Mouse (Mus musculus) stomach, postnatal 0 days (tissue): ENCODE results near the gene Timm50.

Experiments used
- CTCF ChIP-seq: IDR thresholded peaks from 2 replicates; pipeline ENCODE4 v1.5.1; 2016; ENCODE audit warnings: antibody characterized with exemption, low read depth, mild to moderate bottlenecking, moderate library complexity
- EP300 ChIP-seq: optimal IDR thresholded peaks from 2 replicates; pipeline ENCODE3; 2016; ENCODE audit warnings: antibody characterized with exemption

GRCm38 (mm10) chr7:28290165-28290564, 21.7 kb downstream of the Timm50 start:
- TF ChIP-seq CTCF = peak; percentile 40
- no peak for TF ChIP-seq EP300
